Mouse (Mus musculus) fibroblast of lung, adult 2 months (primary cell): ENCODE data around the gene Casc1.
"Not testable (repeated sequence)": the region's sequence is repeated elsewhere in the genome, so short reads cannot be mapped to it uniquely, and the experiment has no call there.

Experiments
- DNase-seq: peaks from one replicate; pipeline ENCODE4 v3.0.0-alpha.2; 2011; ENCODE audit warnings: low read depth

Casc1 gene

DNA sequence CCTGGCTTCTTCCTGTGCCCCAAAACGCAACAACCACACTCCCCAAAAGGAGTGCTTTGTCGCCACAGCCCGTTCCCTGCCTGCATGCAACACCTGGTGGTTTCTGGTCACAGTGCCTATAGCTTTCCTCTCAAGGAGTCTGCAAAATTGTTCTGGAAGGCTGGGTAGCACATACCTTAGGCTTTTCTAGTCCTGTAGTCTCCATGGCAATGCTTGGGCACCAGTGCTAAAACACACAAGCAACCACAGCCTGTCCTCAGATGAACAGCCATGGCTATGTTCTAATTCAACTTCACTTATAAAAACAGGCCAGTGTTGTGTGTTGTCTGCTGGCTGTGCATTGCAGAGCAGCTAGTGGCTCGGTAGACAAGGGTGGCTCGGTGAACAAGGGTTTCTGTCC lies 74.0 kb downstream of the Casc1 start:
- DNase-seq, result no peak

- DNase-seq, result peak; percentile 14
Measured at GRCm38 (mm10) chr6:145135804-145136203, 75.0 kb downstream of the Casc1 start.

- no peak for DNase-seq
Measured at GRCm38 (mm10) chr6:145135295-145135694, 75.5 kb downstream of the Casc1 start.

DNA sequence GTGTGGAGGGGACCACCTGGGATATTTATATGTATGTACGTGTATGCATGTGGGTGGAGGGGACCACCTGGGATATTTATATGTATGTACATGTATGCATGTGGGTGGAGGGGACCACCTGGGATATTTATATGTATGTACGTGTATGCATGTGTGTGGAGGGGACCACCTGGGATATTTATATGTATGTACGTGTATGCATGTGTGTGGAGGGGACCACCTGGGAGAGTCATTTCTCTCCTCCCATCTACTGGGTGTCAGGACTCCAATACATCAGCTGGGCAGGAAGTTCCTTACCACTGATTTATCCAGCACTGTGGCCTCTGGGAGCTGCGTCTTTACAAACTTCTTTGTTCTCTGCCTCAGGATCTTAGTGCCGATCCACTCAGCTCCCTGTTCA lies 77.8 kb downstream of the Casc1 start:
- DNase-seq, result not testable (repeated sequence)

DNA sequence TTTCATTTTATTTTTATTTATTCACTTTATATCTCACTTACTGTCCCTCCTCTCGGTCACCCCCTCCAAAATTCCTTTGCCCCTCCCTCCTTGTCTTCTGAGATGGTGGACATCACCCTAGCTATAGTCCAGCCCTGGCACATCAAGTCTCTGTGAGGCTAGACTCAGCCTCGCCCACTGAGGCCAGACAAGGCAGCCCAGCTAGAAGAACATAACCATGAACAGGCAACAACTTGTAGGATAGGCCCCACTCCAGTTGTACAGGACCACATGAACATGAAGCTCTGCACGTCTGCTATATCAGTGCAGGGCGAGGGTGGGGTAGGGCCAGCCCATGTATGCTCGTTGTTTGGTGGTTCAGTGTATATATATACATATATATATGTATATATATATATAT lies 78.8 kb downstream of the Casc1 start:
- no peak for DNase-seq

GRCm38 (mm10) chr6:145129563-145129962 lies 81.2 kb downstream of the Casc1 start:
- no peak for DNase-seq

DNA sequence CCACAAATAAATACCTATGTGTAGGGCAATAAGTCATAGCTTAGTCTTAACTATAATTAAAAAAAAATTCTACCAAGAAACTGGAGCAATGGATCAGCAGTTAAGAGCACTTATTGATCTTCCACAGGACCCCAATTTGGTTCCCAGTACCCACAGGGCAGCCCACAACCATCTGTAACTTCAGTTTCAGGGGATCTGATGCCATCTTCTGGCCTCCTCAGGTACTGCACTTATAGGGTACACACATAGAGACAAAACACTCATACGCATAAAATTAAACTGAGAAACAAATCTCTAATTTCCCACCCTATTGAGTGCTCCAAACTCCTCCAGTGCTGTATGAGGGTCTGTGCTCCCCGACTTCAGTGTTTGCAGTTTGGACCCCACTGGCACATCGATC lies 83.2 kb downstream of the Casc1 start:
- DNase-seq, result no peak

GRCm38 (mm10) chr6:145125591-145126113 lies 85.2 kb downstream of the Casc1 start:
- no peak for DNase-seq
